Mouse (Mus musculus) neural tube, embryonic 10.5 days (tissue): ENCODE data around the gene Gm49380.
"Not testable (repeated sequence)": the region's sequence is repeated elsewhere in the genome, so short reads cannot be mapped to it uniquely, and the experiment has no call there.

Source experiments
- DNase-seq: peaks from one replicate; pipeline ENCODE4 v3.0.0-alpha.2; 2017; ENCODE audit warnings: low spot score; ENCODE audit errors: extremely low spot score

Gene Gm49380

DNA sequence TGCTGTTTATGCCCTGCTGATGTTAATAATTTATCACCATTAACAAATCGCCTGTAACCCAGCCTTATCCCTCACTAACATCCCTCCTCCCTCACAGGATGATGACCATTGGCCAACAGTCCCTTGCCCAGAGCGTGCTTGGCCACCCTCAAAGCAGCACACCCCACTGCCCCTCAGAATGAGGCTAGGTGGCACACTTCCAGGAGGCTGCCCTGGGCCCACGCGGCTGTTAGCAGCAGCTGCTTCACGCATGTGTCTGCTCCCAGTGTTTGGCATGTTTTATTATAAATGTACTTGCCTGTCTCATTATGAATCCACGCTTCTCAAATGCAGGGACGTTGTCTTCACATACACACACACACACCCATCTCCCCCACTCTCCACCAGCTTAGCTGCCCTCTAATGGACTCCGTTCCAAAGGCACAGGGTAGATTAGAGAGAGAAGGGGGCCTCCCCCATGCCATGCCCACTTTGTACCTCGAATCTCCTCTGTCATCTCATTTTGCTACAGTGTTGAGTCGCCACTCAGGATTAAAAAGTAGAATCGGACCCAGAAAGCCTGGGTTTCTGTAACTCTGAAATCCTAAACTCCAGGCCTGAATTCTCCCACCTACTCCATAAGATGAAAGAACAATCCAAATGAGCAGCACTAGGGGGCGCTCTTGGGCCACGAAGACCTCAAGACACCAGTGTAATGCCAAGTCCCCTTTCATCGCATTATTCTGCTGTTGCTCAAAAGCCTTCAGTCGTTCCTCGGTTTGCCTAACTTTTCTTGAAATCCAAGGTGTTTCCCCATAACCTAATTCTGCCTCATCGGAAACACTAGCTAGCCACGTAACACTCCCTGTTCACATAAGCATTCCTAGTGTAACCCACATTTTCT, 12.5 kb upstream of the Gm49380 start:
- peak; percentile 87 for DNase-seq

DNA sequence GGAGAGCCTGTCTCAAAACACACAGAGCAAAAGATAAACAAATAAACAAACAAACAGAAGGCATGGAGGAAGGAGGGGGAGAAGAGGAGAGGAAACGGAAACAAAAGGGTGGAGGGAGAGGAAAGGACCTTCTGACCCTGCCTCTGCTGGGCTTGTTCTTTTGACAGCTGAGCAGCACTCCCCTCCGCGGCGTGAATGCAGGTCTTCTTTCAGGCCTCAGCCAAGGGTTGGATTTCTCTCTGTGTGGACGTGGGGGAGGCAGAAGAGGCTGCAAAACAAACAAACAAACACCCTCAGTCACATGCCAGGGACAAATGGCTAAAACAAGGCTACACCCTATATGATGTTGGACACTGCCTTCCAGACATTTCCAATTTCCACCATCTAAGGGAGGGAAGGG, 11.7 kb upstream of the Gm49380 start:
- DNase-seq = no peak

DNA sequence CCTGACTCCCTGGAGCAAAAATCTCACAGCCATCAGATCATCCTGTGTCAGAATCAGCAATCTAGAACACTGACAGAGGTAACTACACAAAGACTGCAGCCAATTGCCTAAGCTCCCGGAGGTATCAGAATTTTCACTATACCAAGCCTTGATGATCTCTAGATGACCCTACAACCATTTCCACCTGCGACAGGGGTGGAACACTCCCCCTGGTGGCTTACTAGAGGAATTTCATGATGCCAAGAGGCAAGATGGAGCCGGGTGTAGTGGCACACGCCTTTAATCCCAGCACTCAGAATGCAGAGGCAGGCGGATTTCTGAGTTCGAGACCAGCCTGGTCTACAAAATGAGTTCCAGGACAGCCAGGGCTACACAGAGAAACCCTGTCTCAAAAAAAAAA, 11.0 kb upstream of the Gm49380 start:
- no peak for DNase-seq

DNA sequence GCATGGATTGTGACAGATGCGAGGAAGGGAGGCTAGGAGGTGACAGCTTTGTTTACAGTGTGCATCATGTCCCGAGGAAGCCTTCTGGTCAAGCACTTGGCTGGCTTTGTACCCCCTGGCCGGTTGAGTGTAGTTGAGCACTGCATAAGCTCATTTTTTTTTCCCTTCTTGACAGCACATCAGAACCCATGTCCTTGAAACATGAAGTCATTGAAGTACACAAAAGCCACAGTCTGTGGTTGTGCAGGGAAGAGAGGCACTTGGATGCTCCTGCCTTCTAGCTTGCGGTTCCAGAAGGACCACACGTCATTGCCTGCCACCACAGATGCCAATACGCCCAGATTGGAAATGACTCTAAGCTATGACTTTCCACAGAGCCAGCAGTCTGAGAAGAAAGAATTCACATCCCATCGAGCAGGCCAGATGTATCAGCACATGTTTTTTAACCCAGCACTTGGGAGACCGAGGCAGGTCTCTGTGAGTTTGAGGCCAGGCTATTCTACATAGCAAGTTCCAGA, 6.7 kb upstream of the Gm49380 start:
- DNase-seq = no peak

DNA sequence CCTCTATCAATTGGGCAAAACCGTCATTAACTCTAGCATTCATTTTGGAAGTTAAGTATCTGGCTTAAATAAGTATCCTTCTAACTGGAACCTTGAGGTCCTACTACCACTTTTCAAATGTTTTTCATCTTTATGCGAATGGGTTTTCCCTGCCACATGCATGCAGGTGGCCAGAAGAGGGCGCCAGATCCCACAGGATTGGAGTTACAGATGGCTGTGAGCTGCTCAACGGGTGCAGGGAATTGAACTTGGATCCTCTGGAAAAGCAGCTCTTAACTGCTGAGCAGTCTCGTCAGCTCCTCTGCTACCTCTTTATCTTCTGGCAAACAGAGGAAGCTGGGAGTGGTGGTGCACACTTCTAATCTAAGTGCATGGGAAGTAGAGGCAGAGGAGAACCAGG, 5.7 kb upstream of the Gm49380 start:
- no peak for DNase-seq

DNA sequence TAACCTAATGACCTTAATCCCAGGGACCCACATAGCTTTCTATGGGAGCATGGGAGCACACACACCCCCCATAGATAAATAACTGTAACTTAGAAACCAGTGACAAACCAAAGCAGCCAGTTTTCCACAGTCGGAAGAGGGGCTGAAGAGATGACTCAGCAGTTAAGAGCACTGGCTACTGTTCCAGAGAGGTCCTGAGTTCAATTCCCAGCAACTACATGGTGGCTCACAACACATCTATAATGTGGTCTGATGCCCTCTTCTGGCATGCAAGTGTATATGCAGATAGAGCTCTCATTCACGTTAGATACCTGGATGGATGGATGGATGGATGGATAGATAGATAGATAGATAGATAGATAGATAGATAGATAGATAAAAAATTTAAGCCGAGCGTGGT, 2.9 kb upstream of the Gm49380 start:
- DNase-seq = no peak

DNA sequence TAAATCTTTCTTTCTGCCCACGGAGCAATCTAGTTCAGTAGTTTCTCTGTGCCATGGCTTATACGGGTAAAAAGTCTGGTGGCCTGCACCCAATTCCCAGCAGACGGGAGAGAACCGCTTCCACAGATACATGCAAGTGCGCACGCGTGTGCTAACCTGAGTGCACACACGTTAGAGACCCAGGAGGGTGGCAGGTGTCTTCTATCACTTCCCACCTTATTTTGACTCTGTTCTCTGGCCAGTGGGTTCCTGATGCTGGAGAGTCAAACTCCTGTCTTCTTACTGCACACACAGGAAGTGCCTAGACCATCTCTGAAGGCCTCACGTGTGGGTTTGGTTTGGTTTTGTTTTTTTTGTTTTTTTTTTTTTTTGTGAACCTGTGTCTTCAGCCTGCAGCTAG, 2.3 kb upstream of the Gm49380 start:
- no peak for DNase-seq

DNA sequence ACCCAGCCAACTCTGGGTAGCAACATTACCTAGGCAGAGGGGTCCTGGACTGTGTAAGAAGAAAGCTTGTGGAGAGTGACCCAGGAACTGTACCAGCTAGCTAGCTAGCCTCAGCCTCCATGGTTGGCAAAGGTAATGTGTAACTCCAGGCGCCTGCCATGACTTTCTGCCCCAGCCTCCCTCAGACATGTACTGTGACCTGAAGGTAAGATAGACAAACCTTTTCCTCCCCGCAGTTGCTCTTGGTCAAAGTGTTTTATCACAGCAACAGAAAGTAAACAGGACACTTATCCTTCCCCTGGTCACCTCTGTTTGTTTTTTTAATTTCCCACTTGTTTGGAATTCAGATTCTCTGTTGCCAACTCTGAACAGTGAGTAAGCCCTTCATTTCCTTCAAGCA, 1.2 kb upstream of the Gm49380 start:
- no peak for DNase-seq

DNA sequence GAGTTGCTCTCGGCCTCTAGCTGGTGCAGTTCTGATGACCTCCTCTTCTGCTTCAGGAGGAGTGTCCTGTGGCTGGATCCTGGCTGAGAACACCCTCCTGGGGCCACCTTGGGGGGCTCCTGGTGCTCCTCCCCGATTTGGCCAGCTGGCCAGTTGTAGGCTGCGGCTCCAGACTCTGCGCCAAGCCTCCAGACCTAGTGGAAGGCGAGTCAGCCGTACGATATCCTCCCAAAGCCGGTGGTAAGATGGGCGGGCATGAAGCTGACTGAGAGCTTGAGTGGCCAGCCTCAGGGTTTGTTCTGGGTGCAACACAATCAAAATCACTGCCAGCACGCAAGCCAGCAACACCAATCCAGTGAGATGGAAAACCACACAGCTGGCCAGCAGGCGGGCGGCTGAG, 1.4 kb downstream of the Gm49380 start:
- not testable (repeated sequence) for DNase-seq

DNA sequence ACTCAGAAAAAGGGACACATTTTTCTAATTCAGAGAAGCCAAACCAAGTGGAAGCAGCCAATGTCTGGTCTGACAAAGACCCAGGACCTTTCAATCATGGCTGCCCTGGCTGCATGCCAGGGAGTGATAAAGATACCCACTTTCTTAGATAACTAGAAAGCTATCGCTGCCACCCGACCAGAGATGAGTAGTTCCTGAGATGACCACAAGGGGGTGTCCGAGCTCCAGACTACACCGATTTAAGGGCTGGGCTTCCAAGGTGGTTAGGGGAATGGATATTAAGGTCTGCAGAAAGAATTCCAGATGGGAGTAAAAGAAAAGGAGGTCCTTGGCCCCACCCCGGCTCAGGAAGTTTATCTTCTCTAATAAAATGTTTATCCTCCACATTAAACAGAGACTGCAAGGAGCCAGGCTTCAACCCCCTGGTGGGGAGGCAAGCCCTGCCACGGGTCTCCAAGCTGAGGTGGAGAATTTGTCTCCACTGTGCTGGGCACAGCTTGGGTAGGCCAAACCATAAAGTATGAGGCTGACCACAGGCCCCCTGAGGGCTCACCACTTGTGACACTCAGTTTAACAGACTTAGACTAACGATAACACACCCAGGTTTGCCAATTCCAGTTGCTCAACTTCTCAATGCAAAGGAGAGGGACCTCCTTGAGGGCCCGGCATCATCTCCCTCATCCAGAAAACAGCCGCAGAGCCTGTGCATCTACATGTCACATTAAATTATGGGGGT, 3.8 kb downstream of the Gm49380 start:
- DNase-seq = peak; percentile 80

DNA sequence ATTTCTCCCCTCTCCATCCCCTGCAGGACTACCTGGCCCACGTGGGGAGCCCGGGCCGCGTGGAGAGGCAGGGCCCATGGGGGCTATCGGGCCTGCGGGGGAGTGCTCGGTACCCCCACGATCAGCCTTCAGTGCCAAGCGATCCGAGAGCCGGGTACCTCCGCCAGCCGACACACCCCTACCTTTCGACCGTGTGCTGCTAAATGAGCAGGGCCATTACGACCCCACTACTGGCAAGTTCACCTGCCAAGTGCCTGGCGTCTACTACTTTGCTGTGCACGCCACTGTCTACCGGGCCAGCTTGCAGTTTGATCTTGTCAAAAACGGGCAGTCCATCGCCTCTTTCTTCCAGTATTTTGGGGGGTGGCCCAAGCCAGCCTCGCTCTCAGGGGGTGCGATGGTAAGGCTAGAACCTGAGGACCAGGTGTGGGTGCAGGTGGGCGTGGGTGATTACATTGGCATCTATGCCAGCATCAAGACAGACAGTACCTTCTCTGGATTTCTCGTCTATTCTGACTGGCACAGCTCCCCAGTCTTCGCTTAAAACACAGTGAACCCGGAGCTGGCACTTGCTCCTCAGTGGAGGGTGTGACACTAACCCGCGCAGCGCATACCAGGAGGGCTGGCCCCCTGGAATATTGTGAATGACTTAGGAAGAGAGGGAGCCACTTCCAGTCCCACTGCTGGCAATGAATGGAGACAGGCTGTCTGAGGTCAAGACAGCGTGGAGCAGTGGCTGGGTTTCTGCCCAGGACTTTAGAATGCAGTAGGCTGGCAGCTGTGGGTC, 4.8 kb downstream of the Gm49380 start:
- no peak for DNase-seq

DNA sequence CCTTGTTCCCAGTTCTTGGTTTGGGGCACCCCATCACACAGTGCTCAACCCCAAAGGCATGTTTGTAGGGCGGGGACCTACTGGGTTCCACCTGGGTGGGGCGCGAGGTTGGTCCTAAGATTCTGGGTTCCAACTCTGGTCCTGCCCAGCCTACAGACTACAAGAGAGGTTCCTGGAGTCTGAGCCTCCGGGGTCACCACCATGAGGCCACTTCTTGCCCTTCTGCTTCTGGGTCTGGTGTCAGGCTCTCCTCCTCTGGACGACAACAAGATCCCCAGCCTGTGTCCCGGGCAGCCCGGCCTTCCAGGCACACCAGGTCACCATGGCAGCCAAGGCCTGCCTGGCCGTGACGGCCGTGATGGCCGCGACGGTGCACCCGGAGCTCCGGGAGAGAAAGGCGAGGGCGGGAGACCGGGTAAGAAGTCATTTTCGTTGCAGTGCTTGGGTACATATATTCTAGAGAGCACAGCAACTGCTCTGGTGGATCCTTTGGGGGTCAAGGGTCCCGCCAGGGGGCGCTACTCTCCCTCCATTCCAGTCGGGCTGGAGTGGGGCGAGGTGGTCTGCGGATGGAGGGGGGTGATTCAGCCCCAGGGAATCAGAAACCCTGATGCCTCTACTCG, 5.6 kb downstream of the Gm49380 start:
- DNase-seq = peak; percentile 56

DNA sequence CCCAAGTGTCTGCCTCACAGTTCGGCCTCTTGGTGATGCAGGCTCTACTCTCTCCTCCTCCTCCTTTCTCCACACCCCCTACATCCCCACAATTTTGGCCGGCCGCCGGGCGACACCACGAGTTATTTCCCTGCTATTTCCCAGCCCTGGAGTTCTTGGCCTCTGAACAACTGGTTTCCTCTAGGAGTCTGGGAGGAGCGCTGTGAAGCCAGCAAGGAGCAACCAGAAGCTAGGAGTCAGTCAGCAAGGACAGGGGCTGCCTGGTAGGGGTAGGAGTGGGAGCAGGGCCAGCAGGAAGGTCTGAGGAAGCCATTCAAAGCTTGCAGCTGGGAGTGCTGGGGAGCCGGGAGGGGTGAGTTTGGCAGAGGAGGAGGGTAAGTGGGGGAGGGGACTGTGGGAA, 6.2 kb downstream of the Gm49380 start, which contains the start of gene C1qtnf5:
TSS of gene C1qtnf5 (plus strand) at position 136 of the 400 bp plus-strand sequence.
- DNase-seq = no peak

DNA sequence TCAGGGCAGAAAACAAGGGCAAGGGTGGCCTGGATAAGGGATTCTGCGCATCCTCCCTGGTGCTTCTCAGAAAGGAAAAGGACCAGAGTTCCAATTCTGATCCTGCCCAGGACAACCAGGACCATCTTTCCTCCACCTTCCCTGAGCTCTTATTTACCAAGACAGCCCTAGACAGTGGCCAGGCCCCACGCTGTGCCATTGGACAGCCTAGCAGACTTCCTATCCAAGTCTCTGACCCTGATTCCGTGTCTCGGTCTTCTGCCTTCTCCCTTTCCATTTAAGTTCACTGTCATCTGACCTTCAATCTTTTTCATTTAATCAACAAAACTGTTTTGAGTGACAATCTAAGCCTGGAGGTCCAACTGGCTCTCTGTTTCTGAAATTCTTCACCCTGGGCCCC, 6.7 kb downstream of the Gm49380 start:
- no peak for DNase-seq

DNA sequence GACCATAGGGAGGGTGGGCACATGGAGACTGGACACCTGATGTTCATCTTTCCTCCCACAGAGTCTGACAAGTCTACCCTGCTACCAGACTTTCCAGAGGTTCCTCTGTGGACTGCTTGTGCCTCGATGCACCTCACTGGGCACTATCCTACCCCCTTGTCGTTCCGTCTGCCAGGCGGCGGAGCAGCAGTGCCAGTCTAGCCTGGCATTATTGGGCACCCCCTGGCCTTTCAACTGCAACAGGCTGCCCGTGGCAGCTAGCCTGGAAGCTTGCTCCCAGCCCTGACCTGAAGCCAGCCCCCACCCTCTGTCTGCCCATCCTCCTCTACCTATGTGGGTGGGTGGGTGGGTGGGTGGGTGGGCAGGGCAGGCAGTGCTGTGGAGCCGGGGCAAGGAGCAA, 7.1 kb downstream of the Gm49380 start:
- DNase-seq = no peak

DNA sequence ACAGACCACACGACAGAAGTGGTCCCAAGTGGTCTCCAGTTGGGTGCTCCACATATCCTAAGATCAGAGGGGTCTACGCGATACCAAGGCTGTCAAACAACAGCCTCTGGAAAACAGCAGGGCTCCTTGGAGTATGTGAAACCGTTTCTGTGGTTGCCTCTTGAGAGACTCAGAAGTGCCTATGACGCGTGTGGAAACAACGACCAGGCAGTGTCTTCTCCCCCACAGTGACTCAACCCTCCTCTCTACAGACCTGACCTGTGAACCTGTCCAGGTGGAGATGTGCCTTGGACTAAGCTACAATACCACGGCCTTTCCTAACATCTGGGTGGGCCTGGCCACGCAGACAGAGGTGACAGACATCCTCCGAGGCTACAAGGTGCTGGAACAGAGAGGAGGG, 7.5 kb downstream of the Gm49380 start:
- DNase-seq = no peak

DNA sequence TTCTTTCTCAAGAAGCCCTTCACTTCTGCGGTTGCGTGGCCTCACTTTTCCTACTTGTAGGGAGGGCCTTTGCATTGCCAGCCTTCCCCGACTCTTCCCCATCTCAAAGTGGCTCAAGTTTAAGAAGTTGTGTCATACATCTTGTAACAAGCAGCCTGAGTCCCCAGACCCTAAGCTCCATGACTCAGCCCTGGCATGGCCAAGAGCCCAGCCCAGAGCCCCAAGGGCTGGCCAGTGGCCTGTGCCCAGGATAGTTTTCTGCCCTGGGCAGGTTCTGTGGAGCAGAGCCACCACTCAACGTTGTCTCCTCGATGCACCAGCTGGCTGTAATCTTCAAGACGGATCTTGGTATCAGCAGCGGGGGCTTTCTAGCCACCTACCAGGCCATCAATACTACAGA, 8.4 kb downstream of the Gm49380 start:
- no peak for DNase-seq

DNA sequence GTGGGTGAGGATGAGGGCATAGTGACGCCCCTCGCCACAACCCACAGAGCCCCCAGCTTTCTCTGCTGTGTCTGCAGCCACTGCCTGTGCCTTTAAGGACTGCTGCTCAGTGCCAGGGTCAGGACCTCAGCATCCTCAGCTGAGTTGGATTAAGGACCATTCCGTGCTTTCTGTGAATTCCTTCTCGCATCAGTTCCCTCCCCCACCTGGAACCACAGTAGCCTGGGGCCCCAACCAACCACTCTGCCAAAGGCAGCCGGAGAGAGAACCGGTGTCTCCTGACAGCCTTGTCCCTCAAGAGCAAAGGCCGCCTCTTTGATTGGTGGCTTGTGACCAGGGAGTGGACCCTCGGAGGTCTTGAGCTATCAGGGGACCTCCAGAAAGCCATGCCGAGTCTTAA, 11.8 kb downstream of the Gm49380 start, which contains the start of gene Mfrp:
TSS of gene Mfrp (plus strand) at position 240 of the 400 bp plus-strand sequence.
- DNase-seq = no peak

DNA sequence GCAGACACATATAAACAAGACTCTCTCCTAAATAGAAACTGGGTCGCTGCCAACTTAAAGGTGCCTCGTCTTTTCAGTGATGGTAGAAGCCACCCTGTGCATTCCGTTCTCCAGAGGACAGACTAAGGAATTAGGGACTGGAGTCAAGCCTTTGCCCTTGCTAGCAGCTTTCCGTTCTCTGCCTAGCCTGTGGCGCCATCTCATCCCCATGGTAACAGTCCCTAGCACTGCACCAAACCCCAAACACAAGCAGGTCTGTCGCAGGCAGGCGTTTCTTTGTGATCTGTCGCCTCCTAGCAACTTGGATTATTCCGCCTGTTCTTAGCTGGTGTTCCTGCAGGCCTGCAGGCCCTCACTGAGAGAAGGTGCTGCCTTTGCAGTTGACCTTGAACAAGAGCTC, 16.8 kb downstream of the Gm49380 start:
- DNase-seq = no peak

DNA sequence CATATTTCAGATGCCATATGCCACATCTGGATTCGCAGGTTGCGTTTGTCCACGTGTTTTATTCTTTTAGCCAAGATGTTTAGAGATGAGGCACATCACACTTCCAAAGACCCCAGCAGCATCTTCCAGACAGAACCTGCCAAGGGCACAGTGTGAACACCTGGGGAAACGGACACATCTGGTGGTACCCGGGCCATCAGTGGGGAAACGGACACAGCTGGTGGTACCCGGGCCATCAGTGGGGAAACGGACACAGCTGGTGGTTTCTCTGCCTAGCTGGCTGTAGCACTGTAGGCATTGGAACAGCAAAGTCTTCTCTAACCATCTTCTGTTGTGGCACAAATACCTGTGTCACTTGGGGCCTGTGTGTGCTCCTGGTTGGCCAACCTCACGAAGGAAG, 17.5 kb downstream of the Gm49380 start:
- DNase-seq = no peak

DNA sequence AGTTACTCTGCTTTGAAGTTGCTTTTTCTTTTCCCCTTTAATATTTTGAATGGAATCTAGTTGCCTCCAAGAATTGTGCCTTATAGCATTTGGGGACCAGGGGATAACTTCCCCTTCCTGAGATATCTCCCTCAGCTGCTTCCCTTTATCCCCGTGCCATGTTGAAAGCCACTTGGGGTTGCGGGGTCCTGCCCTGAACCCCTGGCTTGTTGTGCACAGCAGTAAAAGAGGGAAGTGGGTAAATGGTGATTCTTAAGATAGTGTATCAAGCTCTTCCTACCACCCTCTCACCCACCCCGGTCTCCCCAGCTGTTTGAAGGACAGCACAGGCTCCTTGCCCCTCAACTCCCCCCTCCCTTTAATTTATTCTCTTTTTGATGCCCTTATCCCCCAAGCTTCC, 18.6 kb downstream of the Gm49380 start:
- no peak for DNase-seq
